Comparison of ENCODE assay signal across 8 mouse cellular contexts in the genomic region with DNA sequence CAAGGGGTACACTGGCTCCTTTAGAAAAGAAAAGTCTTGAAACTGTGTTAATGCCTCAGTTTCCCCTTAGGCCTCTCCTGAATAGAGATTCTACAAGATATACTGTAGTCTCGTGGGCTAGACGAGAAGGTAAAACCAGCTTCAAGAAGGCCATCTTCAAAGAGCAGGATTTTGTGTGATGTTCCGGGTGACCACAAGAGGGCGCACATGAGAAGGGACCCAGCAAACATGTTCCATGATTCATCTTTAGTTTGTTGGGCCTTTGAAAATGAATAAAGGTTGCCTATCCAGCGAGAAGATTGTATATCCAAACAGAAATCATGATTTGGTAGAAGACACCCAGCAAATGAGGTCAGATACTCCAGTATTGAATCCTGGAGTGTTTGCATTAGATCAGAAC. TPM values are rescaled to one million over a fixed set of nuclear protein-coding genes. Genes with fewer than 3 reads are reported as not detected.
A peak's percentile ranks its signal among the peaks of the same experiment; 100 is the strongest.
DNase-seq lines count a peak whose midpoint lies in the region; ATAC-seq and TF ChIP-seq lines count a peak whose summit lies in the region.

No protein-coding gene starts in this region.

- H3K27ac ChIP-seq in forebrain, embryonic 11.5 days (ENCODE audit: low read depth, low read length), result no peak overlapping the region
- H3K27ac ChIP-seq in forebrain, embryonic 16.5 days (ENCODE audit: low read length), result no peak overlapping the region
- no peak overlapping the region for H3K27ac ChIP-seq in kidney, postnatal 0 days
- no peak overlapping the region for H3K27ac ChIP-seq in lung, embryonic 14.5 days (ENCODE audit: low read depth)

- H3K9ac ChIP-seq in forebrain, embryonic 11.5 days (ENCODE audit: low read length), result no peak overlapping the region
- H3K9ac ChIP-seq in forebrain, embryonic 16.5 days (replicated peaks; ENCODE audit: low read depth, low read length), result no peak overlapping the region
- no peak overlapping the region for H3K9ac ChIP-seq in kidney, postnatal 0 days (ENCODE audit: low read depth, low read length)
- no peak overlapping the region for H3K9ac ChIP-seq in lung, embryonic 14.5 days

- H3K4me3 ChIP-seq in forebrain, embryonic 11.5 days (ENCODE audit: low read depth, low read length), result no peak overlapping the region
- no peak overlapping the region for H3K4me3 ChIP-seq in forebrain, embryonic 16.5 days (replicated peaks; ENCODE audit: low read length)
- H3K4me3 ChIP-seq in kidney, postnatal 0 days (replicated peaks; ENCODE audit: low read depth, low read length), result no peak overlapping the region
- no peak overlapping the region for H3K4me3 ChIP-seq in lung, embryonic 14.5 days (ENCODE audit: low read depth, low read length)

- no peak overlapping the region for H3K4me2 ChIP-seq in forebrain, embryonic 11.5 days (ENCODE audit: low read depth, low read length, severe bottlenecking)
- no peak overlapping the region for H3K4me2 ChIP-seq in forebrain, embryonic 16.5 days (ENCODE audit: low read length)
- H3K4me2 ChIP-seq in kidney, postnatal 0 days (ENCODE audit: low read length), result no peak overlapping the region
- no peak overlapping the region for H3K4me2 ChIP-seq in lung, embryonic 14.5 days

- no peak for ATAC-seq in forebrain, embryonic 11.5 days (replicated peaks; ENCODE audit: low FRiP score)
- ATAC-seq in forebrain, embryonic 16.5 days, result no peak
- no peak for ATAC-seq in kidney, postnatal 0 days (replicated peaks; ENCODE audit: low FRiP score, low read depth)
- no peak for ATAC-seq in lung, embryonic 14.5 days (ENCODE audit: insufficient read depth)

- no peaks in the 10 kb centered on the region for H3K27me3 ChIP-seq in forebrain, embryonic 11.5 days (ENCODE audit: control insufficient read depth, insufficient read depth, low read length)
- no peaks in the 10 kb centered on the region for H3K27me3 ChIP-seq in forebrain, embryonic 16.5 days (replicated peaks; ENCODE audit: control insufficient read depth, insufficient read depth, low read length)
- no peaks in the 10 kb centered on the region for H3K27me3 ChIP-seq in kidney, postnatal 0 days (ENCODE audit: insufficient read depth, low read length)
- no peaks in the 10 kb centered on the region for H3K27me3 ChIP-seq in lung, embryonic 14.5 days (ENCODE audit: insufficient read depth, low read length)

- no peaks in the 10 kb centered on the region for H3K9me3 ChIP-seq in forebrain, embryonic 11.5 days (ENCODE audit: control insufficient read depth, low read length)
- no peaks in the 10 kb centered on the region for H3K9me3 ChIP-seq in forebrain, embryonic 16.5 days (ENCODE audit: control insufficient read depth, low read length)
- no peaks in the 10 kb centered on the region for H3K9me3 ChIP-seq in kidney, postnatal 0 days (replicated peaks; ENCODE audit: low read length)
- no peaks in the 10 kb centered on the region for H3K9me3 ChIP-seq in lung, embryonic 14.5 days (ENCODE audit: low read depth, low read length)

- H3K4me1 ChIP-seq in forebrain, embryonic 11.5 days (replicated peaks; ENCODE audit: control insufficient read depth, insufficient read depth, low read length), result no peaks in the 10 kb centered on the region
- no peaks in the 10 kb centered on the region for H3K4me1 ChIP-seq in forebrain, embryonic 16.5 days (replicated peaks; ENCODE audit: control insufficient read depth, insufficient read depth, low read length)
- H3K4me1 ChIP-seq in kidney, postnatal 0 days (replicated peaks; ENCODE audit: insufficient read depth, low read length), result no peaks in the 10 kb centered on the region
- no peaks in the 10 kb centered on the region for H3K4me1 ChIP-seq in lung, embryonic 14.5 days (ENCODE audit: insufficient read depth)

- DNase-seq in forebrain, embryonic 11.5 days (ENCODE audit: low spot score), result peak; percentile 78
- peak; percentile 22 for DNase-seq in 3134 (ENCODE audit: extremely low read depth, insufficient read length, low spot score)
- peak; percentile 46 for DNase-seq in adipocyte (ENCODE audit: low spot score)
- DNase-seq in embryo, embryonic 11 days, result peak; percentile 44
- peak; percentile 61 for DNase-seq in kidney, postnatal 0 days (ENCODE audit: low spot score)
- peak; percentile 77 for DNase-seq in lung, embryonic 14.5 days
- DNase-seq in right cerebral cortex, postnatal 4 days, result peak; percentile 60

- peak; percentile 87 for TF ChIP-seq CTCF in kidney, postnatal 0 days (IDR thresholded peaks at IDR 0.05; ENCODE audit: low read depth)
- TF ChIP-seq CTCF in lung, embryonic 14.5 days (IDR thresholded peaks at IDR 0.05; ENCODE audit: low read depth), result peak; percentile 88

- 27% methylated on average over 5 of the region's 5 CpGs for WGBS in forebrain, embryonic 11.5 days
- 22% methylated on average over 5 of the region's 5 CpGs for WGBS in forebrain, embryonic 16.5 days
- 19% methylated on average over 5 of the region's 5 CpGs for WGBS in kidney, postnatal 0 days
- WGBS in lung, embryonic 14.5 days, result 13% methylated on average over 5 of the region's 5 CpGs

- H3K36me3 ChIP-seq in forebrain, embryonic 11.5 days (ENCODE audit: control insufficient read depth, insufficient read depth, low read length), result no peaks in the 10 kb centered on the region
- no peaks in the 10 kb centered on the region for H3K36me3 ChIP-seq in forebrain, embryonic 16.5 days (ENCODE audit: control insufficient read depth, insufficient read depth)
- H3K36me3 ChIP-seq in kidney, postnatal 0 days (ENCODE audit: insufficient read depth, low read length), result no peaks in the 10 kb centered on the region
- H3K36me3 ChIP-seq in lung, embryonic 14.5 days (ENCODE audit: insufficient read depth), result no peaks in the 10 kb centered on the region

RNA-seq across cellular contexts. Expression of gene Helb, which starts 48.4 kb away (rescaled TPM):
- 4.8 and 5.2 TPM in 2 replicates for polyA plus RNA-seq in forebrain, embryonic 11.5 days (2014; fragmentation: Nextera tagmentation; extraction: Ambion mirVana)
- 3.8 and 4.8 TPM in 2 replicates for polyA plus RNA-seq in forebrain, embryonic 16.5 days (2015; fragmentation: Nextera tagmentation; extraction: Ambion mirVana)
- 3.8 and 4.2 TPM in 2 replicates for polyA plus RNA-seq in kidney, postnatal 0 days (2015; fragmentation: Nextera tagmentation; extraction: Ambion mirVana)
- polyA plus RNA-seq in lung, embryonic 14.5 days (2014; fragmentation: Nextera tagmentation; extraction: Ambion mirVana), result 4.7 and 5.4 TPM in 2 replicates

Comparison
In these comparisons a context has a peak if more than half of its experiments do, and no peak if none do; other contexts are left out.
1. DNase-seq: peak in every context shown above with its lines; median percentile 78 in forebrain, embryonic 11.5 days; 77 in lung, embryonic 14.5 days; 61 in kidney, postnatal 0 days; 60 in right cerebral cortex, postnatal 4 days; 46 in adipocyte; 44 in embryo, embryonic 11 days; 22 in 3134.